Mouse (Mus musculus) c-Kit-negative CD71-positive TER-119-positive erythroid progenitor cells, embryonic 14.5 days (primary cell): ENCODE data around the gene Gm49387.

Source experiments
- DNase-seq: peaks from one replicate; pipeline ENCODE4 v3.0.0-alpha.2; 2013; ENCODE audit warnings: low read depth, low spot score

Gene Gm49387

GRCm38 (mm10) chr14:31641506-31642155 is 953 bp upstream of the Gm49387 start:
- DNase-seq = no peak

GRCm38 (mm10) chr14:31640890-31641505 is 320 bp upstream of the Gm49387 start, which contains the start of the genes Btd and Hacl1:
Btd (plus strand) TSS chr14:31641028.
Hacl1 (minus strand) TSS chr14:31641286.
- peak; percentile 91 for DNase-seq

DNA sequence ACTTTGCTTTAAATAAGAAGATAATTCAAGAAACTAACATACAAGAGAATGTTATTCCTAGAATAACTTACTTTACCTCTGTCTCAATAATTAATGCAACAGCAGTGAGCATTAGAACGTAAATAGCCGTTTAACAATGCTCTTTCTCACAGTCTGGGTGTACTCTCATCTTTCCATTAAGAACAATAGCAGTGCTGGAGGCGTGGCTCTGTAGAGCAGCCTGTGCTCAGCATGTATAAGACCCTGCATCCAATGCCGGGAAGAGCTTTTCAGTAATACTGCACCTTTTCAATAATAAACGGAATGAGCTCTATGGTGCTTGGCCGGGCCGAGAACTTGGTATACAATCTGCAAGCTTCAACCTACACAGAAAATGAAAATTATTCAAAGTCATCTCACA is 10.0 kb downstream of the Gm49387 start:
- no peak for DNase-seq

DNA sequence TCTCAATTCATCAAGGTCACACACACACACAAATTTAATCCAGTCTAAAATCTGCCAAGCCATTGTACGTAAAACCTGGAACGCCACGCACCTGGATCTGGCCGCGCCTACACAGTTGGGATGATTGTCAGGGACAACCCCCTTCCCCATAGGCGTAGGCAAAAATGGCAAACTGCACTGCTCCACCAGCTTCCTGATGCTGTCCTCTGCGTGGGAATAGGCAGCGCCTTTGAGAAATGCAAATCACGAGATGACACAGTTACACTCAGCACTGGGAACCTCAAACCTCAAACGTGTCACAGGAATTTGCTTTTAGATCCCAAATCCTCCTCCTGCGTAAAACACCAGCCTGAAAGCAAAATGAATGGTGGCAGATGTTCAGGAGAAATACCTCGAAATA is 17.9 kb downstream of the Gm49387 start:
- no peak for DNase-seq

DNA sequence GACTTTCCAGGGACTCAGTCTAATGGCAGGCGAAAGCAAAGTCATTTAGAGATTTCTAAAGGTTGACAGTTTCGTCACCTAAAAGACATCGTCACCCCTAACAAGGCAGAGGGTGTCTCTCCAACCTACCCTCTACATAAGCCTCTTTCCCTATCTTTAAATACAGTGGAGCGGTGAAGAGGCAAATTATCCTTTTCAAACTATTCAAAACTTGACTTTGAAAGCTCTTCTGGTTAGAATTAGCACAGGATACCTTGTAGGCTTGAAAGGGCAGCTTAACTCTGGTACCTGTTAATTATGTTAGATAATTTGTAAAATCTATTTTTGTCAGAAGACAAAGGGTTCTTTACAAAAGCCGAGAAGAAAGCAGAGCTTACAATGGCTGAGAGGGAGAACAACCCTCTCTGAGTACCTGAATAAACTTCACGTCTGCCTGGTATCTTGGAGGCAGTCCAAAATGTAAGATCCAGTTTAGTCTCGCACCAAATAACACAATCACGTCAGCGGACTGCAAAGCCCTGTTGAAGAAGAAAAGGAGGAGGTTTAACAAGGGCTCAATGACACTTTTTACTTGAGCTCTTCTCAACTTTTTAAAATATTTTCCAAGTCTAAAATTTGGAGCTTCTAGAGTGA is 20.0 kb downstream of the Gm49387 start:
- no peak for DNase-seq

GRCm38 (mm10) chr14:31617997-31618396 is 22.7 kb downstream of the Gm49387 start:
- DNase-seq = no peak

DNA sequence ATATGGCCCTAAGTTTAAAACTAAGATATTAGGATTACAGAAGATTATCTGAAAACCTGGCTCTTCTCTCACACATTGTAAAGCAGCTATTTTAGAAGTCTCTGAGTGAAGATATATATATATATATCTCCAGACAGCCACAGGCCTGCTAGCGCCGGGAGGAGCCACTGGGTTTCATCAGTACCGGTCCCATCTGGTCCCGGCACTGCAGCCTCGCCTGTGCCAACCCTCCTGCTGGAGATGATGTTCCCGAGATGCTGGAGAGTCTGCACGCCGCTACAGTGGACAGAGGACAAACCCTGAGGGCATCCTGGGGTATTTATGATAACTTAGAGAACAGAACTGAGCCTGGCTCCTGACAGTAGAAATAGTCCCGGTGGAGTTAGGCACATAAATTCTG is 23.5 kb downstream of the Gm49387 start:
- DNase-seq = no peak

DNA sequence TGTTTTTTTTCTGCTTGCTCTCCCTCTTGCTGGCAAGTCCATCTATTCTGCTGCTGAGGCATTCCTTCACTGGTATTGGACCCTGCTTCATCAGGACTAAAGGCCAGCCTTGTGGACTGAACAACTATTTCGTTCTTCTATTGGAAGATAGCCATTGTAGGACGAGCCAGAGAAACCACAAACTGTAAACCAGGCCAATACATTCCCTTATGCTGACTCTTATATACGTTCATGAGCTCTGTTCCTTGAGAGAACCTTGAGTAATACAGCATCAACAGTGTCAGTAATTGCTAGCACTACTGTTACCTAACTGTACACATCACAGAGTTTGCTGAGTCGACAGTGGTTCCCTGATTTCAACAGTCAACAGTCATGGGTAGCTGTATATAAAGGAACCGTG is 27.0 kb downstream of the Gm49387 start:
- no peak for DNase-seq

- DNase-seq = no peak
Observed at GRCm38 (mm10) chr14:31611986-31612385, 28.7 kb downstream of the Gm49387 start.

GRCm38 (mm10) chr14:31605514-31605913 is 35.2 kb downstream of the Gm49387 start:
- no peak for DNase-seq

DNA sequence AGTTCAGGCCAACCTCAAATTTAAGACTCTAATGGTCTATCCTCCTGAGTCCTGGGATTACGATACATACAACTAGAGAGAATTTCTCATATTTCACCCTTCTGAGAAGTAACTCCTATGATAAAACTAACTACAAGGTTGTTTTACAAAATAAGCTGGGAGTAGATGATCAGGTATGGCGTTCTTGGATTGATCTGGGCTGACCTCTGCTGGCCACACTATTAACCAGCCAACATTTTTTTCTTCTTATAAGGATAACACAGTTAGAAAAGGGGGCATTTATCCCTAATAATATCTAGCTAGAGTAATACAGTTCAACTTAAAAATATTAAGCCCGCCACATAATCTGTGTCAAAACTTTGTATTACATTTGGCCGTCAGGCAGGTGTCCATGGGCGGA is 35.8 kb downstream of the Gm49387 start:
- DNase-seq = no peak

GRCm38 (mm10) chr14:31602616-31602979 is 38.1 kb downstream of the Gm49387 start:
- DNase-seq = peak; percentile 54

- no peak for DNase-seq
Observed at GRCm38 (mm10) chr14:31601908-31602615, 38.6 kb downstream of the Gm49387 start.

GRCm38 (mm10) chr14:31597446-31597845 is 43.2 kb downstream of the Gm49387 start:
- DNase-seq = no peak

DNA sequence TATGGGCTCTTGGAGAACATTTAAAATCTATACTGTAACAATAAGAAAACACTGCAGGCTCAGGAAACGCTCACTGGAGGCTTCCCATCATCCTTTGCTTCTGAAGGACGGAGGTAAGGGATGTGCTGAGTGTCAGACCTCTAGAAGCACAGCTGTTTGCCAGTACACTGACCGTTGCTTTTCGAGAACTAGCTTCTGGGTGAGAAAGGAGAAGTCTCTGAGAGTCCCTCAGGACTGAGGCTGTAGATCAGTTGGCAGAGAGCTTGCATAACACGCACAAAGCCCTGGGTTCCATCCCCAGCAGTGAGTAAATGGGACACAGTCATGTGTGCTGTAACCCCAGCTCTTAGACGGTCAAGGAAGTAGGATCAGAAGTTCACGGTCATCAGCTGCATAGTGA is 44.3 kb downstream of the Gm49387 start:
- DNase-seq = no peak

- no peak for DNase-seq
Observed at GRCm38 (mm10) chr14:31594693-31595092, 46.0 kb downstream of the Gm49387 start.

DNA sequence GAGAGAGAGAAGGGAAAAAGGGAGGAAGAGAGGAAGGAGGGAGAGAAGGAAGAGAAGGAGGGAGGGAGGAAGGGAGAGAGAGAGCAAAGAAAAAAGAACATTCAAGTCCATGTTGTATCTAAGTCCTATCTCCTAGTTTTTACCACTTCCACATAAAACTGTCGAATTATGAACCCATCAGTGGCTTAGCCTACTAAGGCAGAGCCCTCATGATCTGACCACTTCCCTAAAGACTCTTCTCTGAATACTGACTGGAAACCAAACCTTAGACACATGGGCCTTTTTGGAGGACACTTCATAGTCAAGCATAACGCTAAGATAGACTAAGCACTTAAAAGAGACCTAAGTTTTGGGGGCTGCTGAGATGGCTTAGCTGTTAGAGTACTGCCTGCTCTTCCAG is 47.6 kb downstream of the Gm49387 start:
- no peak for DNase-seq

GRCm38 (mm10) chr14:31591243-31591642 is 49.4 kb downstream of the Gm49387 start, which contains the start of gene Colq:
Colq (minus strand) TSS chr14:31591343.
- DNase-seq = no peak

- DNase-seq = no peak
Observed at GRCm38 (mm10) chr14:31586451-31586850, 54.2 kb downstream of the Gm49387 start.

DNA sequence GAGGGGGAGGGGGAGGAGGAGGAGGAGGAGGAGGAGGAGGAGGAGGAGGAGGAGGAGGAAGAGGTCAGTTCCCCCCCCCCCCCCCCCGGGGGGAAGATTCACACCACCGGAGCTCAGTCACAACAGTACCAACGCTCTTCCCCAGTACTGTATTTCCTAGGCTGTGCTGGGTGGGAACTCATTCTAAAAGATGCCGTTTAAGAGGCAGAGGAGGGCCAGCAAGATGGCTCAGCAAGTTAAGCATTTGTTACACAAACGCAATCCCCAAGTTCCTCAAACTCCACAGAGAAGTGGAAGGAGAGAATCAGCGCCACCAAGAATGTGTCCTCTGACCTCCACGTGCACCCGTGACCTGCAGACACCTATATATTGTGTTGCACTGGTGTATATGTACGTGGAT is 57.6 kb downstream of the Gm49387 start:
- no peak for DNase-seq

DNA sequence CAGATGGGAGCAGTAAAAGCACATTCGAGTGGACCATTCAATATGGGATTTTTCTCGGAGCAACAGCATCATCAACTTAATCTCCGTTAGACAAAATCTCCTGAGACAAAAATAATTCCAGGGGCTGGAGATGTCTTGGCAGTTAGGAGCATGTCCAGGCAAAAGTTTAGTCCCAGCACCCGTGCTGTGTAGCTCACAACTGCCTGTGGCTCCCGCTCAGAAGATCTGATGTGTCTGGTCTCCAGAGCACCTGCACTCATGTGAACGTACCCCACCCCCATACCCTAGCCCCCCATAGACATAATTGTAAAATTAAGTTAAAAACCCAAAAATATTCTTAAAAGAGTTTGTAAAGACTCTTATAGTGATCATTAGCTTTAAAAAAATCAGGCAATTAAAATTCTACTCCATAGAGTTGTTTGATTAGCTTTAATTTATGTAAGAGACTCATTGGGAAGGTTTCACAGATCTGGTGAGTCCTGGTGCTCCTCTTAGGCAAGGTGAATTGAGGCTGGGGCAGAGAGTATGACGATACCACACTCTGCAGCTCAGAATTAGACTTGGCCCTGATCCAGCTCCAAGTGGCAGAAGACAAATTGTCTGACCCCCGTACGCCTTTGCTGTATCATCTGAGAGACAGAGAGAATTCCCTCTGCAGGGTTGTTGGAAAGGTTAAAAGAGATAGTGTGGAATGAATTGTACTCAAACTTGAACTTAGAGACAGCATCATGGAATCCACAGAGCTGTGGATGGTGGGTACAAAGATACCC is 62.5 kb downstream of the Gm49387 start:
- no peak for DNase-seq
